Mouse (Mus musculus) stomach, embryonic 15.5 days (tissue): Measurements from ENCODE around the gene Gpr183. TPM values are rescaled to one million over a fixed set of nuclear protein-coding genes. Genes with fewer than 3 reads are reported as not detected.

Experiments
- ATAC-seq: fragments of 200-750 bp; cut with Nextera tagmentation; 2 replicates; pipeline ENCODE4 v1.8.0; 2017; ENCODE audit warnings: low read depth, moderate number of reproducible peaks, moderate TSS enrichment; ENCODE audit not compliant: insufficient read depth, low FRiP score
- H3K27ac ChIP-seq: fragments of 300-500 bp; sonication (generic); 2 replicates; pipeline ENCODE4 v1.5.1; 2015; ENCODE audit warnings: mild to moderate bottlenecking, inconsistent platforms
- H3K27me3 ChIP-seq: fragments of 300-500 bp; sonication (generic); replicated peaks from 2 replicates; pipeline ENCODE4 v1.6.1; 2015; ENCODE audit warnings: inconsistent platforms
- H3K36me3 ChIP-seq: fragments of 300-500 bp; sonication (generic); 2 replicates; pipeline ENCODE4 v1.6.1; 2015; ENCODE audit warnings: inconsistent platforms
- H3K4me1 ChIP-seq: fragments of 300-500 bp; sonication (generic); 2 replicates; pipeline ENCODE4 v1.6.1; 2015; ENCODE audit warnings: inconsistent platforms
- H3K4me2 ChIP-seq: fragments of 300-500 bp; sonication (generic); 2 replicates; pipeline ENCODE4 v1.6.1; 2015; ENCODE audit warnings: mild to moderate bottlenecking, inconsistent platforms
- H3K4me3 ChIP-seq: fragments of 300-500 bp; sonication (generic); replicated peaks from 2 replicates; pipeline ENCODE4 v1.5.1; 2015; ENCODE audit warnings: inconsistent platforms
- H3K9ac ChIP-seq: fragments of 300-500 bp; sonication (generic); 2 replicates; pipeline ENCODE4 v1.6.1; 2015; ENCODE audit warnings: inconsistent platforms
- H3K9me3 ChIP-seq: fragments of 300-500 bp; sonication (generic); 2 replicates; pipeline ENCODE4 v1.6.1; 2016; ENCODE audit warnings: inconsistent platforms
- WGBS: fragments of 180-500 bp; shearing (Covaris S2); methylation state at CpG from one replicate; pipeline ENCODE4 v1.1.7; 2015; 5-methylcytosine and 5-hydroxymethylcytosine counted together
- polyA plus RNA-seq: library from polyadenylated mRNA; unstranded; fragments of >200 nt; fragmentation: Nextera tagmentation; extraction: Ambion mirVana; gene quantifications from 2 replicates; pipeline ENCODE4 v1.2.1, GENCODE M21; 2015

The Gpr183 gene
- polyA plus RNA-seq, 1 experiment from 2014 or later: 4.3 TPM

GRCm38 (mm10) chr14:121926901-121927300, 38.1 kb downstream of the Gpr183 start:
- Histone ChIP-seq H3K9ac (no peak overlapping the region), H3K27me3 (no peaks in the 10 kb centered on the region), H3K9me3 (no peaks in the 10 kb centered on the region), H3K4me1 (peaks cover 3% of the 10 kb centered on the region; the same call in 1 of the 2 replicates), H3K27ac (no peak overlapping the region), H3K4me2 (no peak overlapping the region), H3K36me3 (no peaks in the 10 kb centered on the region), H3K4me3 (no peak overlapping the region)
- no peak for ATAC-seq
- 83% methylated on average over 6 of the region's 6 CpGs for WGBS

- Histone ChIP-seq H3K4me2 (no peak overlapping the region), H3K4me3 (no peak overlapping the region), H3K4me1 (no peaks in the 10 kb centered on the region; the same call in 1 of the 2 replicates), H3K9ac (no peak overlapping the region), H3K27me3 (no peaks in the 10 kb centered on the region), H3K36me3 (no peaks in the 10 kb centered on the region), H3K9me3 (no peaks in the 10 kb centered on the region), H3K27ac (no peak overlapping the region)
- 57% methylated on average over 6 of the region's 6 CpGs for WGBS
- ATAC-seq: no peak
These were observed 40.1 kb downstream of the Gpr183 start for GRCm38 (mm10) chr14:121924876-121925275.

DNA sequence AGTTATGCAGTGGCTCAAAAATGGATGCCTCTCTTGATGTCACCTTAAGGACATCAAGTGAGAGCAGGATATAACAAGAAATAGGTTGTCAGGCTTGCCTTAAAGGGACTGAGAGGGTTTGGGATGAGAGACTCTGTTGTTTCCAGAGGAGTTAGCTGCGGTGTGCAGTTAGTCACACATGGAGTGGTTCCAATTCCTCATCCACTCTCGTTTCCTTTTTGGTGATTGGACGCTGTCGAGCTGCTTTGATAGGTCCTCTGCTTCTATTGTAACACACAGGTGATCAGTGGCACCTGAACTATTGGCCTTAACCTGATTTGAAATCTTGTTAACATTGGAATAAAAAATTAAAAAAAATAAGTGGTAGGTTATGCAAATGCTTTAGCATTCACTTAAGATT, 42.3 kb downstream of the Gpr183 start:
- Histone ChIP-seq H3K9ac (no peak overlapping the region), H3K36me3 (no peaks in the 10 kb centered on the region), H3K4me1 (no peaks in the 10 kb centered on the region; the same call in 1 of the 2 replicates), H3K4me3 (no peak overlapping the region), H3K27ac (no peak overlapping the region), H3K27me3 (no peaks in the 10 kb centered on the region), H3K4me2 (no peak overlapping the region), H3K9me3 (no peaks in the 10 kb centered on the region)
- no peak for ATAC-seq
- 78% methylated on average over 4 of the region's 4 CpGs for WGBS

GRCm38 (mm10) chr14:121922016-121922415, 43.0 kb downstream of the Gpr183 start:
- Histone ChIP-seq H3K27me3 (no peaks in the 10 kb centered on the region), H3K36me3 (no peaks in the 10 kb centered on the region), H3K4me3 (no peak overlapping the region), H3K4me1 (no peaks in the 10 kb centered on the region; the same call in 1 of the 2 replicates), H3K9ac (no peak overlapping the region), H3K4me2 (no peak overlapping the region), H3K9me3 (no peaks in the 10 kb centered on the region), H3K27ac (no peak overlapping the region)
- no peak for ATAC-seq
- 87% methylated on average over 4 of the region's 4 CpGs for WGBS

DNA sequence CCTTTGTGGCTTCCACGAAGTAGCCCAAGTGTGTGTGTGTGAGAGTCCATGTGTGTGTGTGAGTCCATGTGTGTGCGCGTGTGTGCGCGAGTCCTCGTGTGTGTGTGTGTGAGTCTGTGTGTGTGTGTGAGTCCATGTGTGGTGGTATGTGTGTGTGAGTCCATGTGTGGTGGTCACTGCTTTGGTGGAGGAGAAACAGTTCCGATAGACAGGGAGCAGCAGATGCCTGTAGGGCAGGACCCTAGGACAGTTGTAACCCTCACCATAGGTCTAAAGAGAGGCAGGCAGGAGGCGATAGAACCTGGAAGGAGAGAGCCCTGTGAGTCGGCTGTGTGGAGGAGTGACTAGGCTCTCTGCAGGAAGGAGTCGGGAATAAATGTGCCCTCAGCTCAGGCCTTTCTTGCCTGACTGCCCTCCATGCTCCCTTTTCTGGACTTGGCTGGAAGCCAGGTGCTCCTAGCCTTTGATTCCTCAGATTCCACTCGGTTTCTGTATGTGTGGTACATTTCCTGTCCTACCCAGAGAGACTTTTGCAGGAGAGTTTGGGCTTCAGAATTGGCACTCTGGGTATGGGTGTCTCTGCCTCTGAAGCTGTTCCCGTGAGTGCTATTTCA, 44.4 kb downstream of the Gpr183 start:
- H3K9me3 ChIP-seq: no peaks in the 10 kb centered on the region
- H3K4me2 ChIP-seq: no peak overlapping the region
- 0 out of 2 replicates have a peak overlapping the region, but pooled peaks have one; percentile 1 for H3K27ac ChIP-seq
- no peaks in the 10 kb centered on the region; the same call in 1 of the 2 replicates for H3K4me1 ChIP-seq
- peak; percentile 47 for ATAC-seq
- 74% methylated on average over 12 of the region's 12 CpGs for WGBS
- H3K4me3 ChIP-seq: no peak overlapping the region
- no peaks in the 10 kb centered on the region for H3K27me3 ChIP-seq
- H3K36me3 ChIP-seq: no peaks in the 10 kb centered on the region
- no peak overlapping the region for H3K9ac ChIP-seq

DNA sequence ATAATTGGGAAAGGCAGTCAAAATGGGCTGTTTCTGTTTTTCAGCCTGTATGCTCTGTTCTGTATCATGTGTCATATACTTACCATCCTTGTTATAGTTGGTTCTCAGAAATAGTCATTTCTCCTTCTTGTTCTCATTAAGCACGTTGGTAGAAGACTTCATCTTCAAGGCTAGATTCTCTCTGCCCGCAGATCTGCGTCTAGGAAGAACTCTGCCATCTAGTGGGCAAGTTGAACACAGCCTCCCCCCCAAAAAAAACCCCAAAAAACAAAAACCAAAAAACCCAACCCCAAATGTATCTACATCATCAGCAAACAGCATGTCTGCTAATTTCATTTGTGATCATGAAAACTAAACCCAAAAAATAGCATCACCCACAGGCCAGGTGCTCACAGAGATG, 45.2 kb downstream of the Gpr183 start:
- no peak for ATAC-seq
- WGBS: 24% methylated on average over 3 of the region's 3 CpGs

GRCm38 (mm10) chr14:121918266-121918665, 46.7 kb downstream of the Gpr183 start:
- Histone ChIP-seq H3K27ac (no peak overlapping the region), H3K4me2 (no peak overlapping the region), H3K9me3 (no peaks in the 10 kb centered on the region), H3K27me3 (no peaks in the 10 kb centered on the region), H3K36me3 (no peaks in the 10 kb centered on the region), H3K4me3 (no peak overlapping the region), H3K4me1 (no peaks in the 10 kb centered on the region; the same call in 1 of the 2 replicates), H3K9ac (no peak overlapping the region)
- no peak for ATAC-seq
- WGBS: 73% methylated on average over 3 of the region's 3 CpGs

More for the DNA sequence above, 45.2 kb downstream of the Gpr183 start:
- no peak overlapping the region for H3K4me3 ChIP-seq
- H3K9ac ChIP-seq: no peak overlapping the region
- H3K4me1 ChIP-seq: no peaks in the 10 kb centered on the region; the same call in 1 of the 2 replicates
- no peaks in the 10 kb centered on the region for H3K9me3 ChIP-seq
- H3K27ac ChIP-seq: no peak overlapping the region
- no peaks in the 10 kb centered on the region for H3K27me3 ChIP-seq
- no peaks in the 10 kb centered on the region for H3K36me3 ChIP-seq
- no peak overlapping the region for H3K4me2 ChIP-seq

GRCm38 (mm10) chr14:121916311-121917094, 48.5 kb downstream of the Gpr183 start:
- Histone ChIP-seq H3K27ac (no peak overlapping the region), H3K4me3 (no peak overlapping the region), H3K27me3 (no peaks in the 10 kb centered on the region), H3K9me3 (no peaks in the 10 kb centered on the region), H3K4me1 (no peaks in the 10 kb centered on the region; the same call in 1 of the 2 replicates), H3K36me3 (0 out of 2 replicates have a peak, but pooled peaks cover 3% of the 10 kb centered on the region), H3K9ac (no peak overlapping the region), H3K4me2 (no peak overlapping the region)
- ATAC-seq: no peak
- 90% methylated on average over 6 of the region's 6 CpGs for WGBS

- Histone ChIP-seq H3K4me3 (no peak within 1 kb of the TSS), H3K27me3 (no peaks in the 10 kb centered on the region), H3K27ac (no peak within 1 kb of the TSS), H3K9me3 (no peaks in the 10 kb centered on the region), H3K36me3 (0 out of 2 replicates have a peak, but pooled peaks cover 3% of the 10 kb centered on the region), H3K9ac (no peak within 1 kb of the TSS), H3K4me2 (no peak within 1 kb of the TSS), H3K4me1 (no peaks in the 10 kb centered on the region)
- WGBS: 69% methylated on average over 8 of the region's 8 CpGs
- ATAC-seq: no peak
These were observed 49.4 kb downstream of the Gpr183 start, which contains the start of gene Gpr18 for GRCm38 (mm10) chr14:121915621-121916020. Gene Gpr18 (minus strand): TSS chr14:121915781.

DNA sequence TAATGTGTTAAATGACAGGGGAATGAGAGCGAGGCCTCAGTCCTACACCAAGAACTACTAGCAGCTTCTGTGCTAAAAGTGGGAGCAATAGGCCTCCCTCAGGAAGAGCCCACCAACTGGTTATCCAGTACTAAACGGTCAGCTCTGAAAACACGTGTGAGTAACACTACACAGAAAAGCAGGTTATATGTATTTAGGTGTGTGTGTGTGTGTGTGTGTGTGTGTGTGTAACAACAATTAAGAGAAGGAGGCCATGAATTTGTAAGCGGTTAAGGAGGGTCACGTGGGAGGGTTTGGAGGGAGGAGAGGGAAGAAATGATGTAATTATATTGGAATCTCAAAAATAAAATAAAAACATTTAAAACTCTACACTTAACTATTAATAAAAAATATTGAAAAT, 49.9 kb downstream of the Gpr183 start:
- no peaks in the 10 kb centered on the region for H3K9me3 ChIP-seq
- no peaks in the 10 kb centered on the region for H3K27me3 ChIP-seq
- H3K4me2 ChIP-seq: no peak overlapping the region
- ATAC-seq: no peak
- no peak overlapping the region for H3K4me3 ChIP-seq
- 0 out of 2 replicates have a peak, but pooled peaks cover 3% of the 10 kb centered on the region for H3K36me3 ChIP-seq
- H3K4me1 ChIP-seq: no peaks in the 10 kb centered on the region
- H3K9ac ChIP-seq: no peak overlapping the region
- 81% methylated on average over 5 of the region's 5 CpGs for WGBS
- no peak overlapping the region for H3K27ac ChIP-seq

DNA sequence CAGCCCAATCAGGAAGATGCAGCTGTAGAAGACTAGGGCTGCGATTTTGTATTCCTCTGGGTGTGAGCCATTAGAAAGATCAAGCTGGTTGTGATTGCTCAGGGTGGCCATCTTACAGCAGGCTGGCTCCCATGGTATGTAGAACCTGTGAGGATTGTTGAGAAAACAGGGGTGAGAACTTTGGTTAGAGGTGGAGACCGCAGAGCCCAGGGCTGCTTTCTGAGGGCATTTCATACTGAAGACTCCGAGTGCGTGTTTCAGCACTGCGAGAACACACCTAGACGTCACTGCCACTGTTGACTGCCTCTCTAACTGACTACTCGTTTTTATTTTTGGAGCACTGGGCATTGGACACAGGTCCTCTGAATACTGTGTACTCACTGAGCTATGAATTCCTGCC, 52.5 kb downstream of the Gpr183 start:
- Histone ChIP-seq H3K4me1 (no peaks in the 10 kb centered on the region), H3K9me3 (no peaks in the 10 kb centered on the region), H3K4me2 (no peak overlapping the region), H3K27ac (no peak overlapping the region), H3K9ac (no peak overlapping the region), H3K27me3 (no peaks in the 10 kb centered on the region), H3K4me3 (no peak overlapping the region), H3K36me3 (0 out of 2 replicates have a peak, but pooled peaks cover 5% of the 10 kb centered on the region)
- 94% methylated on average over 7 of the region's 7 CpGs for WGBS
- ATAC-seq: no peak

- ATAC-seq: no peak
- Histone ChIP-seq H3K4me2 (no peak overlapping the region), H3K4me3 (no peak overlapping the region), H3K27ac (no peak overlapping the region), H3K36me3 (0 out of 2 replicates have a peak, but pooled peaks cover 9% of the 10 kb centered on the region), H3K9ac (no peak overlapping the region), H3K4me1 (no peaks in the 10 kb centered on the region), H3K27me3 (no peaks in the 10 kb centered on the region), H3K9me3 (no peaks in the 10 kb centered on the region)
- WGBS: 92% methylated on average over 6 of the region's 6 CpGs
These were observed 55.1 kb downstream of the Gpr183 start for GRCm38 (mm10) chr14:121909868-121910267.
